Mouse (Mus musculus) heart, embryonic 15.5 days (tissue): ENCODE results near the gene Dcakd. TPM values are rescaled to one million over a fixed set of nuclear protein-coding genes. Genes with fewer than 3 reads are reported as not detected.

ENCODE experiments used
- ATAC-seq: fragments of 200-750 bp; cut with Nextera tagmentation; replicated peaks from 2 replicates; pipeline ENCODE4 v1.8.0; 2017; ENCODE audit warnings: low read depth, moderate TSS enrichment; ENCODE audit not compliant: insufficient number of reproducible peaks, insufficient read depth, low FRiP score
- H3K27ac ChIP-seq: fragments of 300-500 bp; sonication (generic); 2 replicates; pipeline ENCODE4 v1.5.1; 2015; ENCODE audit warnings: mild to moderate bottlenecking, inconsistent platforms
- H3K27me3 ChIP-seq: fragments of 300-500 bp; sonication (generic); 2 replicates; pipeline ENCODE4 v1.6.1; 2015; ENCODE audit warnings: inconsistent platforms
- H3K36me3 ChIP-seq: fragments of 300-500 bp; sonication (generic); 2 replicates; pipeline ENCODE4 v1.6.1; 2015; ENCODE audit warnings: mild to moderate bottlenecking, inconsistent platforms
- H3K4me1 ChIP-seq: fragments of 300-500 bp; sonication (generic); replicated peaks from 2 replicates; pipeline ENCODE4 v1.6.1; 2015; ENCODE audit warnings: inconsistent platforms
- H3K4me2 ChIP-seq: fragments of 300-500 bp; sonication (generic); 2 replicates; pipeline ENCODE4 v1.6.1; 2015; ENCODE audit warnings: inconsistent platforms, mild to moderate bottlenecking, moderate library complexity
- H3K4me3 ChIP-seq: fragments of 300-500 bp; sonication (generic); 2 replicates; pipeline ENCODE4 v1.5.1; 2015; ENCODE audit warnings: mild to moderate bottlenecking, inconsistent platforms
- H3K9ac ChIP-seq: fragments of 300-500 bp; sonication (generic); 2 replicates; pipeline ENCODE4 v1.6.1; 2015; ENCODE audit warnings: mild to moderate bottlenecking, inconsistent platforms
- H3K9me3 ChIP-seq: fragments of 300-500 bp; sonication (generic); replicated peaks from 2 replicates; pipeline ENCODE4 v1.6.1; 2016; ENCODE audit warnings: inconsistent platforms
- WGBS: fragments of 180-500 bp; shearing (Covaris S2); methylation state at CpG from one replicate; pipeline ENCODE4 v1.1.7; 2015; ENCODE audit warnings: mixed read lengths; 5-methylcytosine and 5-hydroxymethylcytosine counted together
- polyA plus RNA-seq: library from polyadenylated mRNA; unstranded; fragments of >200 nt; fragmentation: Nextera tagmentation; extraction: Ambion mirVana; gene quantifications from 2 replicates; pipeline ENCODE4 v1.2.1, GENCODE M21; 2015

Dcakd gene
- polyA plus RNA-seq, 1 experiment from 2014 or later, result 64.8 TPM

GRCm38 (mm10) chr11:103005254-103005981, 22.7 kb downstream of the Dcakd start:
- no peaks in the 10 kb centered on the region for H3K36me3 ChIP-seq
- no peak overlapping the region for H3K4me3 ChIP-seq
- H3K9me3 ChIP-seq, result no peaks in the 10 kb centered on the region
- WGBS, result 77% methylated on average over 11 of the region's 11 CpGs
- no peak for ATAC-seq
- no peak overlapping the region for H3K9ac ChIP-seq
- H3K4me2 ChIP-seq, result no peak overlapping the region
- no peaks in the 10 kb centered on the region for H3K27me3 ChIP-seq
- no peak overlapping the region for H3K27ac ChIP-seq
- peaks cover 34% of the 10 kb centered on the region for H3K4me1 ChIP-seq

- no peaks in the 10 kb centered on the region for H3K27me3 ChIP-seq
- no peak overlapping the region for H3K4me2 ChIP-seq
- no peak overlapping the region for H3K4me3 ChIP-seq
- no peak for ATAC-seq
- no peaks in the 10 kb centered on the region for H3K9me3 ChIP-seq
- H3K4me1 ChIP-seq, result peaks cover 34% of the 10 kb centered on the region
- no peak overlapping the region for H3K27ac ChIP-seq
- WGBS, result 55% methylated on average over 1 of the region's 1 CpGs
- H3K9ac ChIP-seq, result no peak overlapping the region
- no peaks in the 10 kb centered on the region for H3K36me3 ChIP-seq
These were observed 23.3 kb downstream of the Dcakd start for GRCm38 (mm10) chr11:103004852-103005251.

DNA sequence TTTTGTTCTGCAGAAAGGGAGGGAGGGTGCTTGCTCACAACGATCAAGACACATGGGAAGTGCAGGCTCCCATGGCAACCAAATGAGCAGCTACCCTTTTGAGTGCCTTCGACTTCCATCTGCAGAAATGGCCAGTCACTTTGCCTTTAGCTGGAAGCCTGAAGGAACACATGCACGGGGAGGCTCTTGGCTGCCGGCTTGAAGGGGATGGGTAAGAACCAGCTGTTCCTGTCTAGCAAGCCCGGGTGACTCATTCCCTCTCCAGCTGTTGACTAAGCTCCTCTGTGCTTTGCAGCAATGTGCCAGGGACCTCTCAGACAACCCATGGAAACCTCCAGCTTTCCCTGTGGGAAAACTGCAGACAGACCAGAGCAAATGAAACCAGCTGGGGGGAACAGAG, 24.9 kb downstream of the Dcakd start:
- Histone ChIP-seq H3K27me3 (no peaks in the 10 kb centered on the region), H3K9ac (no peak overlapping the region), H3K4me1 (peaks cover 48% of the 10 kb centered on the region), H3K4me3 (no peak overlapping the region), H3K36me3 (0 out of 2 replicates have a peak, but pooled peaks cover 6% of the 10 kb centered on the region), H3K4me2 (no peak overlapping the region), H3K9me3 (no peaks in the 10 kb centered on the region), H3K27ac (peak overlapping the region; percentile 53; the same call in 1 of the 2 replicates)
- WGBS, result 36% methylated on average over 5 of the region's 5 CpGs
- ATAC-seq, result peak; percentile 21; the same call in 1 of the 2 replicates

DNA sequence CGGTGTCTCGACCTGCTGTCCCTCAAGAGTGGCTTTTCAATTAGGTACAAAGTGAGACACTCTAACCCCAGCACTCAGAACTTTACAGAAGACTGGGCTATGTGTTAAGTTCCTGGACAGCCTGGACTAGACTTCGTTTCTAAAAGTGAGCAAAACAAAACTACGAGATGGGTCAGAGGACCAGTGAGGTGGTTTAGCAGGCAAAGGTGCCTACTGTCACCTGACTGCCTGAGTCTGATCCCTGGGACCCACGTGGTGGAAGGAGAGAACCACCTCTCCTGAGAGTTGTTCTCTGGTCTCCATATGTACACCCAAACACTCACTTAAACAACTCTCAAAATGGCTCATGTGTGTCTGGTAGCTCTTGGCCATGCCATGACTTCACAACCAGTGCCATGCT, 27.1 kb downstream of the Dcakd start:
- Histone ChIP-seq H3K36me3 (peaks cover 17% of the 10 kb centered on the region), H3K27ac (no peak overlapping the region), H3K9me3 (no peaks in the 10 kb centered on the region), H3K4me1 (peaks cover 49% of the 10 kb centered on the region), H3K9ac (no peak overlapping the region), H3K4me2 (no peak overlapping the region), H3K27me3 (no peaks in the 10 kb centered on the region), H3K4me3 (no peak overlapping the region)
- no peak for ATAC-seq
- WGBS, result 64% methylated on average over 5 of the region's 5 CpGs

GRCm38 (mm10) chr11:103000111-103000510, 28.0 kb downstream of the Dcakd start:
- Histone ChIP-seq H3K27ac (no peak overlapping the region), H3K4me2 (no peak overlapping the region), H3K27me3 (no peaks in the 10 kb centered on the region), H3K36me3 (peaks cover 25% of the 10 kb centered on the region), H3K9ac (no peak overlapping the region), H3K9me3 (no peaks in the 10 kb centered on the region), H3K4me3 (no peak overlapping the region), H3K4me1 (peaks cover 47% of the 10 kb centered on the region)
- 89% methylated on average over 16 of the region's 16 CpGs for WGBS
- no peak for ATAC-seq

DNA sequence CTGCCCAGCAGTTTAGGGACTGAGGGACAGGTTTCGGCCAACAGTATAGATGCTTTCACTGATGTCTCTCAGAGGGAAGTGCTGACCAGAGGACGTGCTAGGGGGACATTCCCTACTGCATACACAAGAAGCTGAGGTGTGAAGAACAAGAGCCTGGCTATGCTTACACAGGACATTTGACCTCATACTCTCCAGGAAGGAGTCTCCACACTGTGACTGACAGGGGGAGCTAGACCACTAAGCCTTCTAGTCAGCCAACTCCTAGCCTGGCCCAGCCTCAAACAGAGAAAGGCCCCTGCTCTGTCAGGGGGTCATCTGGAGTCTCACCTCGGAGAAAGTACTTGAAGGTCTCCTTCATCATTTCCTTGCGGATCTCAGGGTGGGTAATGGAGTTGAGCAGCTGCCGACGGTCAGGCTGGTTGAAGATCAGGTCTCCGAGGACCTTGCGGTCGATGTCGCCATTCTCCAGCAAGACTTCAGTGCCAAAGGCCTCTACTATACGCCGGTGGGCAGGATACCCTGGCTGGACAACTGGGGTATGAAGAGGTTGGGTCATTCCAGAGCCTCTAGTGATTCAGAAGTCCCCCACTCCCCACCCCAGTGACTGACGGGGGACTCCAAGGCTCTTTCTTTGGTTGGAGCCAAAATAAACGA, 28.7 kb downstream of the Dcakd start:
- H3K36me3 ChIP-seq, result peaks cover 31% of the 10 kb centered on the region
- no peak overlapping the region for H3K4me3 ChIP-seq
- peak overlapping the region; percentile 83 for H3K27ac ChIP-seq
- H3K9ac ChIP-seq, result peak overlapping the region; percentile 1; the same call in 1 of the 2 replicates
- no peaks in the 10 kb centered on the region for H3K27me3 ChIP-seq
- H3K9me3 ChIP-seq, result no peaks in the 10 kb centered on the region
- H3K4me2 ChIP-seq, result no peak overlapping the region
- ATAC-seq, result no peak
- 66% methylated on average over 14 of the region's 14 CpGs for WGBS
- peaks cover 43% of the 10 kb centered on the region for H3K4me1 ChIP-seq

DNA sequence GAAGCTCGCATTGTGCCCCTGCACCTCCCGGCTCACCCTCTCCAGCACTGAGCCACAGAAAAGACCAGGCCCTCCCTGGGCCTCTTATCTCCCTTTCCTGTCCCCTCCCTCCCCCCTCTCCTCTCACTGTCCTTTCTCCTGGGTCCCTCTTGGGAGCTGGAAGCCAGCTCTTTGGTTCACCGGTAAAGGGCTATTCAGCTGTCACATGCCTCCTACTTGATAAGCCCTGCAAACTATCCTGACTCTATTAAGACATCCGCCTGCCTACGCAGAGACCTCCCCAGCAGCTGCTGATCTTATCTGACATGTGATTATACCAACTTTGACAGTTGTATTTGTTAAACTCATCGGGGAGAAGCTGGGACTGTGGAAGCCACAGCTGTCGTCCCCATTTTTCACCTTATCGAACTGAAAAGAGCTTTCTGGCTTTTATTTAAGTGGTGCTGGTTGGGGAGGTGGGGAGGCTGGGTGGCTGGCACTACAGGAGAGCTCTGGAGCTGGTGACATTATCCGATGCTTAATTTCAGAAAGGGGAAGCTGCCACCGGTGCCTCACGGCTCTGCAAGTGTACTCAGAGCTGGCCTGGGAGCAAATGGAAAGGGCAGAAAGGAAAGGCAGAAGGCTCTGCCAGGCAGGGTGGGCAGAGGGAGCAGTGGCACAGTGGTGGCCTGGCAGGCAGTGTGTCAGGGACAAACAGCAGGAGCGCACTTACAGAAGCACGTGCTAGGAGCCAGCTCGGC, 29.4 kb downstream of the Dcakd start:
- peaks cover 43% of the 10 kb centered on the region for H3K4me1 ChIP-seq
- 20% methylated on average over 14 of the region's 14 CpGs for WGBS
- peak overlapping the region; percentile 38 for H3K4me2 ChIP-seq
- H3K27ac ChIP-seq, result peak overlapping the region; percentile 83
- peaks cover 31% of the 10 kb centered on the region for H3K36me3 ChIP-seq
- no peak overlapping the region for H3K4me3 ChIP-seq
- H3K9me3 ChIP-seq, result no peaks in the 10 kb centered on the region
- H3K27me3 ChIP-seq, result no peaks in the 10 kb centered on the region
- peak; percentile 81 for ATAC-seq
- H3K9ac ChIP-seq, result peak overlapping the region; percentile 1; the same call in 1 of the 2 replicates

DNA sequence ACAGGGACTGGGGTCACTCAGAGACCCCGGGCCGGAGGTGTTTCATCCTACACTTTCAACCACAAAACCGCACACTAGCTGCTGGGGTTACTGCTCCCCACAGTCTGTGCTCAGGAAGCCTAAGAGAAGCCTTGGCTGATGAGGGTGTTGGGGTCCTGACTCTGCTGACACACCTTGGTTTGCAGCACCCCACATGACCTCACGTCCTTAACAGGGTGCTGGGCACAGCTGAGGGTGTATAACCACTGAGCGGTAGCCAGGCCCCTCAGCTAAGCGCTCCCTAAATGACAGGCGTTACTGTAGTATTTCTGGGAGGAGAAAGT, 29.9 kb downstream of the Dcakd start:
- H3K4me2 ChIP-seq, result peak overlapping the region; percentile 38
- H3K9ac ChIP-seq, result peak overlapping the region; percentile 3; the same call in 1 of the 2 replicates
- WGBS, result 54% methylated on average over 7 of the region's 7 CpGs
- peaks cover 31% of the 10 kb centered on the region for H3K36me3 ChIP-seq
- peaks cover 40% of the 10 kb centered on the region for H3K4me1 ChIP-seq
- H3K27me3 ChIP-seq, result no peaks in the 10 kb centered on the region
- peak overlapping the region; percentile 83 for H3K27ac ChIP-seq
- ATAC-seq, result no peak
- H3K9me3 ChIP-seq, result no peaks in the 10 kb centered on the region
- H3K4me3 ChIP-seq, result no peak overlapping the region

- Histone ChIP-seq H3K9me3 (no peaks in the 10 kb centered on the region), H3K4me3 (no peak overlapping the region), H3K4me1 (peaks cover 40% of the 10 kb centered on the region), H3K27me3 (peaks cover 5% of the 10 kb centered on the region), H3K9ac (no peak overlapping the region), H3K36me3 (peaks cover 31% of the 10 kb centered on the region), H3K4me2 (no peak overlapping the region), H3K27ac (no peak overlapping the region)
- WGBS, result 89% methylated on average over 12 of the region's 12 CpGs
- no peak for ATAC-seq
These were observed 31.0 kb downstream of the Dcakd start for GRCm38 (mm10) chr11:102996991-102997770.

DNA sequence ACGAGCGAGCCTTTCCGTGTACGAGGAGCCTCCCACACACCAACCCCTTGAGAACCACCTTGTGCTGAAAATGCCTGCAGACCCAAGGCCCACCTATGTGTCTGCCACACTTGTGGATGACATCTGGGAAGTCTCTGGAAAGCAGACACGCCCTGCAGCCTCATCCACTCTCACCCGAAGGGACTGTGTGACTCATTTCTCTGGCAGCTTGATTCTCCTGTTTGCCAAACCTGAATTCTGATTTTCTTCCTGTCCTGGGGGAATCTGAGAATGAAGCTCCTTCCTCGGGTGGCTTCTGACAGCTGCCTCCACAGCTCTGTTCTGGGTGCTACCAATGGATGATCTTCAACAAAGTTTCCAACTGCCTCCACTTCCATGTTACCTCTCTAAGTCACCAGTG, 31.7 kb downstream of the Dcakd start:
- Histone ChIP-seq H3K27me3 (peaks cover 13% of the 10 kb centered on the region), H3K4me2 (no peak overlapping the region), H3K4me1 (peaks cover 48% of the 10 kb centered on the region), H3K9ac (no peak overlapping the region), H3K27ac (no peak overlapping the region), H3K9me3 (no peaks in the 10 kb centered on the region), H3K36me3 (peaks cover 31% of the 10 kb centered on the region), H3K4me3 (no peak overlapping the region)
- WGBS, result 76% methylated on average over 7 of the region's 7 CpGs
- no peak for ATAC-seq

DNA sequence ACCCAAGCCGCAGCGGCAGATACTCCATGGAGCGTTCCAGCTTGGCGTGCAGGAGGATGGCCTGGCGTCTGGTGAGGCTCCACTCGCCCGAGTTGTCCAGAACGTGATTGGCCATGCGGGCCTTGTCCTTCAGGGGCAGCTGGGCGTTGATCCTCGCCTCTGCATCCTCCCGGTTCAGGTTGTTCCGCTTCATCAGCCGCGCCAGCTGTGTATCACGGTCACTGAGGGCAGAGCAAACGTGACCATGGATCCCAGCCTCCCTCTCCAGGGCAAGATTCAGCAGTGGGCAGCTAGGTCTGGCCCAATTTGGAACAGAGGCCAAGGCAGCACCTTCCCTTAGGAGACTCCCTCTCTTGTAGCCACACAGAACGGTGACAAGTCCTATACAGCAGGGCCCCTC, 33.2 kb downstream of the Dcakd start:
- peaks cover 31% of the 10 kb centered on the region for H3K36me3 ChIP-seq
- 89% methylated on average over 18 of the region's 18 CpGs for WGBS
- ATAC-seq, result no peak

More for the DNA sequence above, 33.2 kb downstream of the Dcakd start:
- no peaks in the 10 kb centered on the region for H3K9me3 ChIP-seq
- no peak overlapping the region for H3K27ac ChIP-seq
- H3K4me3 ChIP-seq, result no peak overlapping the region
- peaks cover 47% of the 10 kb centered on the region for H3K4me1 ChIP-seq
- no peak overlapping the region for H3K4me2 ChIP-seq
- peaks cover 26% of the 10 kb centered on the region for H3K27me3 ChIP-seq
- H3K9ac ChIP-seq, result no peak overlapping the region
